Mouse (Mus musculus): ENCODE measurements at regions not wholly inside any gene's neighbourhood (a gene's known extent, or its start where the extent isn't known, plus 50 kb on each side); places are given as distances from the start of the nearest gene placed in this dataset.

GRCm38 (mm10) chr13:10799351-10799913 lies 438.8 kb upstream of the Chrm3 start:
- no peak for ATAC-seq (ENCODE audit: low FRiP score, low read depth)
- 70% methylated on average over 3 of the region's 3 CpGs for WGBS
- no peak overlapping the region for H3K4me3 ChIP-seq

More at GRCm38 (mm10) chr13:10799351-10799913, 438.8 kb upstream of the Chrm3 start:
- H3K36me3 ChIP-seq = no peaks in the 10 kb centered on the region
- no peaks in the 10 kb centered on the region for H3K9me3 ChIP-seq
- H3K4me2 ChIP-seq (replicated peaks) = no peak overlapping the region
- no peak overlapping the region for H3K27ac ChIP-seq (replicated peaks)
- H3K9ac ChIP-seq (replicated peaks) = no peak overlapping the region
- no peaks in the 10 kb centered on the region for H3K27me3 ChIP-seq
- H3K4me1 ChIP-seq = no peaks in the 10 kb centered on the region

All from midbrain, embryonic 12.5 days (tissue).